19 mouse cellular contexts compared by ENCODE assay signal in genomic region chr15:27435409-27435808, GRCm38 (mm10).
"Had no signal": no experiment of that assay in that cellular context is flagged by ENCODE, and none has a peak within 500 bp of the region (broad histone marks: within the 10 kb centered on the region; RNA-seq: fewer than 3 reads in every experiment).

No protein-coding gene starts in this region.

- H3K4me3 ChIP-seq: midbrain, embryonic 10.5 days; midbrain, embryonic 12.5 days; myocyte; neural tube, embryonic 13.5 days; neural tube, embryonic 15.5 days had no signal

- H3K4me1 ChIP-seq: midbrain, embryonic 10.5 days; midbrain, embryonic 12.5 days; neural tube, embryonic 13.5 days; neural tube, embryonic 15.5 days had no signal

- H3K9me3 ChIP-seq: midbrain, embryonic 10.5 days; midbrain, embryonic 12.5 days; neural tube, embryonic 13.5 days; neural tube, embryonic 15.5 days had no signal

- H3K36me3 ChIP-seq: midbrain, embryonic 10.5 days; midbrain, embryonic 12.5 days; neural tube, embryonic 13.5 days; neural tube, embryonic 15.5 days had no signal

- H3K27ac ChIP-seq: midbrain, embryonic 10.5 days; midbrain, embryonic 12.5 days; neural tube, embryonic 13.5 days; neural tube, embryonic 15.5 days had no signal

- H3K4me2 ChIP-seq: lung, embryonic 14.5 days; midbrain, embryonic 12.5 days; neural tube, embryonic 13.5 days; neural tube, embryonic 15.5 days had no signal

- ATAC-seq: midbrain, embryonic 16.5 days had no signal

- DNase-seq: lung, adult 18-20 months; lung, embryonic 14.5 days; lung, postnatal 10 days; lung, postnatal 4 days; midbrain, embryonic 14.5 days; retina, postnatal 1 day; right cerebral cortex, adult 18-20 months; right cerebral cortex, postnatal 25 days; right cerebral cortex, postnatal 4 days; spleen, adult 18-20 months; thymus, adult 18-20 months; thymus, postnatal 14 days; thymus, postnatal 36 days had no signal

- H3K9ac ChIP-seq: lung, embryonic 14.5 days; midbrain, embryonic 12.5 days; neural tube, embryonic 13.5 days; neural tube, embryonic 15.5 days had no signal

- H3K27me3 ChIP-seq: midbrain, embryonic 12.5 days; neural tube, embryonic 13.5 days; neural tube, embryonic 15.5 days had no signal
